Mouse (Mus musculus): ENCODE measurements around the gene Usf1. TPM values are rescaled to one million over a fixed set of nuclear protein-coding genes. Genes with fewer than 3 reads are reported as not detected.

Gene Usf1
- total and polyA plus RNA-seq, 3 experiments, result 37.4 to 73.7 (median 54.9) TPM

GRCm38 (mm10) chr1:171419291-171419882, 8.3 kb downstream of the Usf1 start:
- Histone ChIP-seq H3K9ac (ENCODE audit: insufficient read depth, low read depth) (no peak overlapping the region), H3K4me3 (replicated peaks in 1 of 3; ENCODE audit: low read depth in 2 of 3, low read length in 2 of 3, poor library complexity in 1 of 3) (no peak overlapping the region), H3K27me3 (replicated peaks) (no peaks in the 10 kb centered on the region), H3K9me3 (replicated peaks; ENCODE audit: low read length) (no peaks in the 10 kb centered on the region), H3K27ac (ENCODE audit: insufficient read depth, low read depth) (no peak overlapping the region), H3K4me2 (ENCODE audit: insufficient read depth, low read depth, poor library complexity, severe bottlenecking) (no peak overlapping the region), H3K79me2 (replicated peaks; ENCODE audit: control insufficient read depth, extremely low read depth, insufficient read depth, poor library complexity, severe bottlenecking) (peaks cover 7% of the 10 kb centered on the region), H3K4me1 (ENCODE audit: control insufficient read depth in 1 of 2, insufficient read depth in 2 of 2) (peaks cover 0 to 2% of the 10 kb centered on the region in 2 experiments; a peak in 1 of 4 replicates), H3K36me3 (replicated peaks in 1 of 2; ENCODE audit: control insufficient read depth in 1 of 2, insufficient read depth in 1 of 2, low read length in 1 of 2) (peaks cover 50 to 68% of the 10 kb centered on the region in 2 experiments)
- TF ChIP-seq ZNF384 (IDR thresholded peaks at IDR 0.05; ENCODE audit: low read depth, low read length) (no peak), ELF1 (IDR thresholded peaks at IDR 0.05; ENCODE audit: low read depth, low read length) (no peak), USF2 (conservative IDR thresholded peaks at IDR 0.05; ENCODE audit: low read depth, low read length) (no peak), RAD21 (IDR thresholded peaks at IDR 0.05; ENCODE audit: low read depth, low read length) (no peak), NELFE (IDR thresholded peaks at IDR 0.05; ENCODE audit: low read depth, low read length) (no peak), JUND (conservative IDR thresholded peaks at IDR 0.05; ENCODE audit: low read depth, low read length) (no peak), CHD2 (IDR thresholded peaks at IDR 0.05; ENCODE audit: low read length) (no peak)
- dilution Hi-C loops (cut with MboI; ENCODE audit: extremely low pct_ligation_motif_present, extremely low pct_unique_long_range_greater_than_20kb, low sequenced_read_pairs), result no loop called here
- DNase-seq (ENCODE audit: extremely low read depth), result no peak
- in situ Hi-C loops (cut with MboI; ENCODE audit: low pct_ligation_motif_present, low pct_unique_long_range_greater_than_20kb, low sequenced_read_pairs), result no loop called here

GRCm38 (mm10) chr1:171419905-171420304, 8.8 kb downstream of the Usf1 start:
- TF ChIP-seq CHD1 (IDR thresholded peaks at IDR 0.05; ENCODE audit: low read depth, low read length) (no peak), TBP (conservative IDR thresholded peaks at IDR 0.05; ENCODE audit: low read depth, low read length) (no peak), ELF1 (IDR thresholded peaks at IDR 0.05; ENCODE audit: low read depth, low read length) (no peak), ZMIZ1 (IDR thresholded peaks at IDR 0.05; ENCODE audit: low read depth, low read length) (no peak), SMC3 (IDR thresholded peaks at IDR 0.05; ENCODE audit: low read depth, low read length) (no peak), BHLHE40 (IDR thresholded peaks at IDR 0.05; ENCODE audit: low read depth, low read length) (no peak), ZKSCAN1 (IDR thresholded peaks at IDR 0.05; ENCODE audit: borderline replicate concordance, low read depth, low read length) (no peak), JUND (conservative IDR thresholded peaks at IDR 0.05; ENCODE audit: low read depth, low read length) (no peak), KAT2A (IDR thresholded peaks at IDR 0.05; ENCODE audit: insufficient replicate concordance, low read length) (no peak), POLR2AphosphoS2 (IDR thresholded peaks at IDR 0.05; ENCODE audit: low read depth, low read length) (no peak), MYC (IDR thresholded peaks at IDR 0.05; ENCODE audit: low read depth, low read length) (no peak), NRF1 (IDR thresholded peaks at IDR 0.05; ENCODE audit: low read depth, low read length) (no peak), PAX5 (IDR thresholded peaks at IDR 0.05; ENCODE audit: low read length) (no peak), MXI1 (IDR thresholded peaks at IDR 0.05; ENCODE audit: low read depth, low read length) (no peak), IRF4 (IDR thresholded peaks at IDR 0.05; ENCODE audit: low read depth, low read length) (no peak), NELFE (IDR thresholded peaks at IDR 0.05; ENCODE audit: low read depth, low read length) (no peak), MAX (IDR thresholded peaks at IDR 0.05; ENCODE audit: low read length) (no peak)
- Histone ChIP-seq H3K4me1 (ENCODE audit: control insufficient read depth in 1 of 2, insufficient read depth in 2 of 2) (no peaks in the 10 kb centered on the region), H3K4me2 (ENCODE audit: insufficient read depth, low read depth, poor library complexity, severe bottlenecking) (no peak overlapping the region), H3K36me3 (replicated peaks in 1 of 2; ENCODE audit: control insufficient read depth in 1 of 2, insufficient read depth in 1 of 2, low read length in 1 of 2) (peaks cover 50 to 65% of the 10 kb centered on the region in 2 experiments), H3K27me3 (replicated peaks) (no peaks in the 10 kb centered on the region), H3K9ac (ENCODE audit: insufficient read depth, low read depth) (no peak overlapping the region), H3K9me3 (replicated peaks; ENCODE audit: low read length) (no peaks in the 10 kb centered on the region), H3K27ac (ENCODE audit: insufficient read depth, low read depth) (no peak overlapping the region), H3K4me3 (replicated peaks in 1 of 3; ENCODE audit: low read depth in 2 of 3, low read length in 2 of 3, poor library complexity in 1 of 3) (no peak overlapping the region), H3K79me2 (replicated peaks; ENCODE audit: control insufficient read depth, extremely low read depth, insufficient read depth, poor library complexity, severe bottlenecking) (peaks cover 2% of the 10 kb centered on the region; the same call in 1 of the 2 replicates)
- in situ Hi-C loops (cut with MboI; ENCODE audit: low pct_ligation_motif_present, low pct_unique_long_range_greater_than_20kb, low sequenced_read_pairs) (no loop called here), dilution Hi-C loops (cut with MboI; ENCODE audit: extremely low pct_ligation_motif_present, extremely low pct_unique_long_range_greater_than_20kb, low sequenced_read_pairs) (no loop called here)
- no peak for DNase-seq (ENCODE audit: extremely low read depth)
